Mouse (Mus musculus) kidney, embryonic 15.5 days (tissue): ENCODE measurements around the gene Golga5. TPM values are rescaled to one million over a fixed set of nuclear protein-coding genes. Genes with fewer than 3 reads are reported as not detected.

ENCODE experiments used
- ATAC-seq: fragments of 200-750 bp; cut with Nextera tagmentation; replicated peaks from 2 replicates; pipeline ENCODE4 v1.8.0; 2017; ENCODE audit warnings: moderate TSS enrichment; ENCODE audit not compliant: low FRiP score
- H3K27ac ChIP-seq: fragments of 300-500 bp; sonication (generic); 2 replicates; pipeline ENCODE4 v1.5.1; 2015; ENCODE audit warnings: mild to moderate bottlenecking, inconsistent platforms
- H3K27me3 ChIP-seq: fragments of 300-500 bp; sonication (generic); 2 replicates; pipeline ENCODE4 v1.6.1; 2015; ENCODE audit warnings: inconsistent platforms
- H3K36me3 ChIP-seq: fragments of 300-500 bp; sonication (generic); 2 replicates; pipeline ENCODE4 v1.6.1; 2015; ENCODE audit warnings: inconsistent platforms
- H3K4me1 ChIP-seq: fragments of 300-500 bp; sonication (generic); 2 replicates; pipeline ENCODE4 v1.6.1; 2015; ENCODE audit warnings: inconsistent platforms
- H3K4me2 ChIP-seq: fragments of 300-500 bp; sonication (generic); 2 replicates; pipeline ENCODE4 v1.6.1; 2015; ENCODE audit warnings: moderate library complexity, mild to moderate bottlenecking, inconsistent platforms
- H3K4me3 ChIP-seq: fragments of 300-500 bp; sonication (generic); replicated peaks from 2 replicates; pipeline ENCODE4 v1.5.1; 2015; ENCODE audit warnings: mild to moderate bottlenecking, inconsistent platforms
- H3K9ac ChIP-seq: fragments of 300-500 bp; sonication (generic); 2 replicates; pipeline ENCODE4 v1.6.1; 2015; ENCODE audit warnings: mild to moderate bottlenecking, inconsistent platforms
- H3K9me3 ChIP-seq: fragments of 300-500 bp; sonication (generic); replicated peaks from 2 replicates; pipeline ENCODE4 v1.6.1; 2016; ENCODE audit warnings: inconsistent platforms
- WGBS: fragments of 180-500 bp; shearing (Covaris S2); methylation state at CpG from one replicate; pipeline ENCODE4 v1.1.7; 2015; ENCODE audit warnings: mixed read lengths; 5-methylcytosine and 5-hydroxymethylcytosine counted together
- polyA plus RNA-seq: library from polyadenylated mRNA; unstranded; fragments of >200 nt; fragmentation: Nextera tagmentation; extraction: Ambion mirVana; gene quantifications from 2 replicates; pipeline ENCODE4 v1.2.1, GENCODE M21; 2015

The Golga5 gene
- polyA plus RNA-seq, 1 experiment from 2014 or later, result 38.5 TPM

DNA sequence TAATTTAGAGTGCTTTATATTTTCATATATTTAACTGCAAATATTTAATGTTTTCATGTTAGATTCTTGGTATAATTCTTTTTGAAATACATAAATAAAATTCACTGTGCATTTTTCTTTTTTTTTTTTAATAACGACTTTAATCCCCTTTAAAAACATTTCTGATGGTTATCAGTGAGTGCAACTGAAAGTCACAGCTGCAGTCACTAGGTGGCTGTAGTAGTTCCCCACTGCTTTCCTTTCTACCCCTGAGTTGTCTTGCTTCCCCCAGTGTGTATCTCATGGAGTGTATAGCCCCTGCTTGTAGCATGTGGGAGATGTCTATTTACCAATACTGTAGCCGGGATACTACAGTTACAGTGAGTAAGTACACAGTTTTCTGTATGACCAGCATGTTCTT is 29.0 kb downstream of the Golga5 start:
- H3K9ac ChIP-seq, result no peak overlapping the region
- no peak for ATAC-seq
- peak overlapping the region; percentile 73; the same call in 1 of the 2 replicates for H3K27ac ChIP-seq
- peaks cover 12% of the 10 kb centered on the region for H3K4me1 ChIP-seq
- no peaks in the 10 kb centered on the region for H3K9me3 ChIP-seq
- no peak overlapping the region for H3K4me2 ChIP-seq
- peaks cover 48% of the 10 kb centered on the region for H3K36me3 ChIP-seq
- WGBS, result 84% methylated on average over 2 of the region's 2 CpGs
- no peak overlapping the region for H3K4me3 ChIP-seq
- H3K27me3 ChIP-seq, result no peaks in the 10 kb centered on the region

DNA sequence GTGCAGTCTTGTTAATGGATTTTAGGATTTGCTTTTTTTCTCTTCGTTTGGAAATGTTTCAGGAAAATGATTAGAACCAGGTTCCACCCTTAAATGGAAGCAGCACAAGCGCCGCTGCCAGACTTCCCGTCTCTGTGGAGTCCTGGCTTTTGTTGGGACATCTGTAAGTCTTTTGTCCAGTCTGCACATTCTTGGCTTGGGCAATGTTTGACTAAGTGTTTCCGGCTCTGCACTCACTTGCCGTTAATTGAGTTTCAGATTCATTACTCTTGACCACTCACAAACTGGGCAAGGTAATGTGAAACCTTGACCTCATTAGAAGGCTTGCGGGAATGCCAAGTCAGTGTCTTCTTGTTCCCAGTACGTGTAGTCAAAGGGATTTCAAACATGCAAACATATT is 29.8 kb downstream of the Golga5 start:
- peak; percentile 80 for ATAC-seq
- WGBS, result 45% methylated on average over 8 of the region's 8 CpGs
- Histone ChIP-seq H3K27me3 (no peaks in the 10 kb centered on the region), H3K4me3 (no peak overlapping the region), H3K36me3 (peaks cover 40% of the 10 kb centered on the region), H3K27ac (peak overlapping the region; percentile 73), H3K9ac (no peak overlapping the region), H3K9me3 (no peaks in the 10 kb centered on the region), H3K4me1 (peaks cover 12% of the 10 kb centered on the region), H3K4me2 (no peak overlapping the region)

DNA sequence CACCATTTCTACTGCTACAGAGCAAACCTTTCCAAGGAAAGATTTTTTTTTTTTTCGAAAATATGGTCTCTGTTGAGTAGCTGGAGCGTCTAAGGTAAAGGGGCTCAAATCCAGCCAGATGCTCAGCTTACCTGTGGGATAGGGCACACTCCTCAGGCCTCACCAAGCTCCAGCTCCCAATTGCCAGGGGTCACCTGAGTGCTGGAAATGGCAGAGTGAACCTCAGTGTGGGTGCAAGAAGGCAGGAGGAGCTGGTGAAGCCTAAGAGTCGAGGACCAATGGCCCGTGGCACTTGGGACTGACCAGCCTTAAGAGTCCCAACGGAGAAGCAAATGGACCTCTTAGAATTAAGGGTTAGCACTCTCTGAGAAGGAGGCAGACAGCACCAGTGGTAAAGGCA is 30.3 kb downstream of the Golga5 start:
- WGBS, result 74% methylated on average over 5 of the region's 5 CpGs

DNA sequence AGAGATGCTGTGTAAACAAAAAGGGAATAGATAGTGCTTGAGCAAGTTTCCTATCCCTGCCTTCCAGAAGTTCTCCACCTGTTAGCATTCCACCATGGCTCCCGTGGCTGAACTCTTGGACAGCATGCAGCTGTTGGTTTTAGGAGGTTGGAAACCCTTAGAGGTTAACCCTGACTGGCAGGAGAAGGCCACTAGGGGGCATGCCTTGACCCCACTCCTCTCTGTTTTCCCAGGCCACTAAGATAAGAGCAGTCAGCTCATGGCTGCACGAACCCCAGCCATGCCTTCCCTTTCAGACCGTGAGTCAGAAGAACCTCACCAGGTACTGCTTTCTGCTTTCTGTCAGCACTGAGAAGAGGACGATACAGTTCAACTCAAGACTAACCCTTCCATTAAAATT is 30.8 kb downstream of the Golga5 start:
- peaks cover 35% of the 10 kb centered on the region for H3K36me3 ChIP-seq
- ATAC-seq, result 0 out of 2 replicates have a peak, but pooled peaks have one; percentile 44
- no peak overlapping the region for H3K4me3 ChIP-seq
- no peak overlapping the region for H3K4me2 ChIP-seq
- no peak overlapping the region for H3K9ac ChIP-seq
- H3K9me3 ChIP-seq, result no peaks in the 10 kb centered on the region
- WGBS, result 59% methylated on average over 4 of the region's 4 CpGs
- peaks cover 12% of the 10 kb centered on the region for H3K4me1 ChIP-seq
- H3K27me3 ChIP-seq, result no peaks in the 10 kb centered on the region
- peak overlapping the region; percentile 73 for H3K27ac ChIP-seq

More for the DNA sequence above, 30.3 kb downstream of the Golga5 start:
- H3K4me1 ChIP-seq, result peaks cover 12% of the 10 kb centered on the region
- H3K4me3 ChIP-seq, result no peak overlapping the region
- no peaks in the 10 kb centered on the region for H3K9me3 ChIP-seq
- H3K9ac ChIP-seq, result no peak overlapping the region
- ATAC-seq, result 0 out of 2 replicates have a peak, but pooled peaks have one; percentile 19
- no peaks in the 10 kb centered on the region for H3K27me3 ChIP-seq
- H3K4me2 ChIP-seq, result no peak overlapping the region
- peak overlapping the region; percentile 73 for H3K27ac ChIP-seq
- H3K36me3 ChIP-seq, result peaks cover 35% of the 10 kb centered on the region

DNA sequence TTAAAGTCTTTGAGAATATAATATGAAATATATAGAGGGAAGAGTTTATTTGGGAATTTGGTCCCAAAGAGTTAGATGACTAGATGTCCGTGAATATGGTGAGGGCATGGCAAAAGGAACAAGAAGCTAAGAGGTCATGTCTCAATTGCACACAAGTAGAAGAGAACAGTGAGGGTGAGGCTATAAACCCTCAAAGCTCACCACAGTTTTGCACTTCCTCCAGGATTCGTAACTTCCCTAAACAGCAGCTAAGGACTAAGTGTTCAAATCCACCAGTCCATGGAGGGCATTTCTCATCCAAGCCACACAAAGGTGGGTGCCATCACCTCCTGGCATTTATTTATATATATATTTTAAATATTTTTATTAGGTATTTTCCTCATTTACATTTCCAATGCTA is 32.1 kb downstream of the Golga5 start:
- H3K36me3 ChIP-seq, result peaks cover 26% of the 10 kb centered on the region
- no peaks in the 10 kb centered on the region for H3K27me3 ChIP-seq
- H3K9ac ChIP-seq, result no peak overlapping the region
- H3K4me1 ChIP-seq, result peaks cover 12% of the 10 kb centered on the region
- no peak overlapping the region for H3K4me2 ChIP-seq
- no peaks in the 10 kb centered on the region for H3K9me3 ChIP-seq
- ATAC-seq, result no peak
- no peak overlapping the region for H3K4me3 ChIP-seq
- H3K27ac ChIP-seq, result no peak overlapping the region
- 89% methylated on average over 2 of the region's 2 CpGs for WGBS

DNA sequence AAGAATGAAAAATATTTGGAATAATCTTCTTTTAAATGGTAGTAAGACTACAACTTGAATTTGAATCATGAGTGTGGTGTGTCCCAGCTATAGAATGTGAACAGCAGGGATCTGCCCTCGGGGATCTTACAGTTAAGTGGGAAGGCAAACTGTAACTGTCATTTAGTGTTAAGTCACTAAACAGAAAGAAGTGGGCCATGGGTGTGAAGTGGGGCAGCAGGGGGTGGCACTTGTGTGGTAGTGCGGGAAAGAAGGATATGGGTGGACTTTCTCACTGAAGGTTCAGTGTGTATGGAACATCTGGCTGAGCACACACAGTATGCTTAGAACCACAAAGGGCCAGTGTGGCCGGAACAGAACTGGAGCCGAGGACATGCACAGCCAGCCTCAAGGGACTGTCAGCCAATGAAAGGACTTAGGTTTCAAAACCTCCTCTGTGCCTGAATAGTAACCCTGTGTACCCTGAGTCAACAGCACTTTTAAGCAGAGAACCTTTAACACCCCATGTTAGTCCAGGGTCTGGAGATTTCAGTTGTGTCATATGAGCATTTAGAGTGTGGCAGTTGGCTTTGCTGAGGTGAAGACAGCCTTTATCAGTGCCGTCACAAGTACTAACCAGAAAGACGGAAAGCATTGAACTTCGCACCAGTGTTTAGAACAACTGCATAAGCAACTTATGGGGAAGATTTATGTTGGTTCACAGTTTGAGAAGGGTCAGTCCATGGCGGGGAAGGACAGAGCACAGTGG is 33.1 kb downstream of the Golga5 start:
- Histone ChIP-seq H3K4me3 (no peak overlapping the region), H3K9ac (no peak overlapping the region), H3K36me3 (peaks cover 17% of the 10 kb centered on the region), H3K27ac (no peak overlapping the region), H3K4me2 (no peak overlapping the region), H3K9me3 (no peaks in the 10 kb centered on the region), H3K4me1 (peaks cover 12% of the 10 kb centered on the region), H3K27me3 (no peaks in the 10 kb centered on the region)
- 76% methylated on average over 8 of the region's 8 CpGs for WGBS
- no peak for ATAC-seq

DNA sequence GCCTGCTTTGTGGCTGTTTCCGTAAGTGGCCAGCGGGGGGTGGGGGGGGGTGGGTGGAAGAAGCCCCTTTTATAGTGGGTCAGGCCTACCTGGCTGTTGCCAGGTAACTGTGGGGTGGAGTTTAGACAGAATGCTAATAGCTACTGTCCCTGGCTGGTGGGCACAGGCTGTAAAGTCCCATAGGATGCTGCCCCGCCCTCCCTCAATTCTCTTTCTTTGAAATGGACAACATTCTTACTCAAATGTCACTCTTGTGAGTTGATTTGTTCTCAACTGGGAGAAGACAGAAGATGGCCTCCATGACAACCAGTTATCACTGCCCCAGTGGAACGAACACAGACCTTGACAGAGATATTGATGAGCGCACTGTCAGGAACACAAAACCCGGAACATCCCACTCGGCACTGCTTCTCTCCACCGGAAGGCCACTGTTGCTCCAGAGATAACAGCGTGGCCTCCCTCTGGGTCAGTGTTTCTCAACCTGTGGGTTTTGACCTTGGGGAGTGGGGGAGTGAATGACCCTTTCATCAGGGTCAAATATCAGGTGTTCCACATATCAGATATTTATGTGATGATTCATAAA is 36.3 kb downstream of the Golga5 start:
- H3K4me2 ChIP-seq, result no peak overlapping the region
- WGBS, result 49% methylated on average over 9 of the region's 9 CpGs
- H3K36me3 ChIP-seq, result no peaks in the 10 kb centered on the region
- H3K27me3 ChIP-seq, result no peaks in the 10 kb centered on the region
- H3K4me1 ChIP-seq, result no peaks in the 10 kb centered on the region
- H3K4me3 ChIP-seq, result no peak overlapping the region
- no peak for ATAC-seq
- no peak overlapping the region for H3K9ac ChIP-seq
- H3K9me3 ChIP-seq, result no peaks in the 10 kb centered on the region
- no peak overlapping the region for H3K27ac ChIP-seq

DNA sequence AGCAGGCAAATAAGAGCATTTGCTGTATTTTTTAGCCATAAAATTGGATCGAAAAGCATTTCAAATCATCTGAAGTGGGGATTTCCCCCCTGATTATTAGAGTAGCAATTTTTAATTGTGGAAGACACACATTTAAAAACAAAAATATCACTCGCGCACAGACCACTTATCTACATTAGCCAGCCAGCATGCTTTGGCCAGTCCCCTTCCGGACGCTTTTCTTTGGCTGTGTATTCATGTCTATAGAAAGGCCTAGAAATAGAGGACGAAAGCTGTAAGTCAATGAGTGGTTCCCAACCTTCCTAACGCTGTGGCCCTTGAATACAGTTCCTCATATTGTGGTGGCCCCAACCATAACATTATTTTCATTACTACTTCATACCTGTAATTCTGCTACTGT is 37.0 kb downstream of the Golga5 start:
- no peak for ATAC-seq
- Histone ChIP-seq H3K9me3 (no peaks in the 10 kb centered on the region), H3K36me3 (no peaks in the 10 kb centered on the region), H3K9ac (no peak overlapping the region), H3K4me2 (no peak overlapping the region), H3K27me3 (no peaks in the 10 kb centered on the region), H3K4me3 (no peak overlapping the region), H3K4me1 (no peaks in the 10 kb centered on the region), H3K27ac (no peak overlapping the region)
- WGBS, result 95% methylated on average over 7 of the region's 7 CpGs

DNA sequence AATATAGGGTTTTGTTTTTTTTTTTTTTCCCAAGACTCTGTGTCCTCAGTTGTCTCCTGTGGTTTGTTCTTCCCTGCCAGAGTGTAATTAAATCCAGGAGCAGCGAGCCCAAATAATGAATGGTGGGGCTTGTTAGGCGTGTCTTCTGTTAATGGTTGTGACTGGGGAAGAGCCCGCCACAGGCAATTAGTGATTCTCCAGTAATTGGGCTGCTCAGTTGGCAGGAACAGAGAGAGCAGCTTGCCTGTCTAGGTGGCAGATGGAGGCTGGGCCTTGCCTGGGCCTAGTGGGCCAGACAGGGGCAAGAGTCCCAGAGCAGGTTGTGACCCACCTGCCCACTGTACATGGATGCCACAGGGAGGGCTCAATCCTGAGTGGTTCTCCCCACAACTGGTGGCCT is 42.4 kb downstream of the Golga5 start:
- no peak overlapping the region for H3K9ac ChIP-seq
- H3K27me3 ChIP-seq, result no peaks in the 10 kb centered on the region
- H3K36me3 ChIP-seq, result no peaks in the 10 kb centered on the region
- no peaks in the 10 kb centered on the region for H3K9me3 ChIP-seq
- no peak overlapping the region for H3K4me2 ChIP-seq
- WGBS, result 16% methylated on average over 3 of the region's 3 CpGs
- no peaks in the 10 kb centered on the region for H3K4me1 ChIP-seq
- ATAC-seq, result no peak
- H3K27ac ChIP-seq, result no peak overlapping the region
- no peak overlapping the region for H3K4me3 ChIP-seq

DNA sequence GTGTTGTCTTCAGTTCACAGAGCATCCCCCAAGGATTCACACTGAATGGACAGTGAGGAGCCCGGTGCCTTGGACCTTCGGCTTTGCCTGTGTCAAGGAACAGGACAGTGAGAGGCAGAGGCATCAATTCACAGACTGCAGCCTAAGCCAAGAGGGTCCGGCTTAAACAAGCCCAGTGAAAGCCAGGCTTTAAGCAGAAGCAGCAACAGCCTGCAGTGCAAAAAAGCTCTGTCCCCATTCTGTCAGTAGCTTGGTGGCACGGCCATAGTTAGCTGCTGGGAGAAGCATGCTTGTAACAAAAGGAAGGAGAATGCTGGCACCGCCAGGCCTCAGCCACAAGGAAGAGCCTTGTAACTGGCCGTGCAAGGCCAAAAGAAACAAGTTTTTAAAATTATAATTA is 45.2 kb downstream of the Golga5 start:
- Histone ChIP-seq H3K27me3 (no peaks in the 10 kb centered on the region), H3K9me3 (no peaks in the 10 kb centered on the region), H3K36me3 (no peaks in the 10 kb centered on the region), H3K9ac (no peak overlapping the region), H3K4me1 (no peaks in the 10 kb centered on the region), H3K4me2 (no peak overlapping the region), H3K4me3 (no peak overlapping the region), H3K27ac (no peak overlapping the region)
- no peak for ATAC-seq
- WGBS, result 82% methylated on average over 6 of the region's 6 CpGs

DNA sequence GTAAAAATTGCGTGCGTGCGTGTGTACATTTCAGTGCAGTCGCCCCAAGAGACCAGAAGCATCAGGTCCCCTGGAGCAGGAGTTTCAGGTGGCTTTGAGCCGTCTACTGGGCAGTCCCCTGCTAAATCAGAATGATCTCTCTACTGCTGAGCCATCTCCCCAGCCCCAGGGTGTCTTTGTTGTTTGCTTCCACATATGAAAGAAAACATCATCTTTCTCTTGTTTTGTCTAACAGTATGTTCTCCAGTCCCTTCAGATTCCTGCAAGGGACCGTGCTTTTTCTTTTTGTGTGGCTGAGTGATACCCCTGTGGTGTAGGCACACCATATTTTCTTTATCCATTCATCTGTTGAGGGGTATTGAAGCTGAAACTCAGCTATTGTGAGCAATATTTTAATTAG is 45.8 kb downstream of the Golga5 start:
- Histone ChIP-seq H3K4me3 (no peak overlapping the region), H3K4me1 (no peaks in the 10 kb centered on the region), H3K9ac (no peak overlapping the region), H3K36me3 (no peaks in the 10 kb centered on the region), H3K27me3 (no peaks in the 10 kb centered on the region), H3K4me2 (no peak overlapping the region), H3K9me3 (no peaks in the 10 kb centered on the region), H3K27ac (no peak overlapping the region)
- no peak for ATAC-seq
- WGBS, result 89% methylated on average over 6 of the region's 6 CpGs

DNA sequence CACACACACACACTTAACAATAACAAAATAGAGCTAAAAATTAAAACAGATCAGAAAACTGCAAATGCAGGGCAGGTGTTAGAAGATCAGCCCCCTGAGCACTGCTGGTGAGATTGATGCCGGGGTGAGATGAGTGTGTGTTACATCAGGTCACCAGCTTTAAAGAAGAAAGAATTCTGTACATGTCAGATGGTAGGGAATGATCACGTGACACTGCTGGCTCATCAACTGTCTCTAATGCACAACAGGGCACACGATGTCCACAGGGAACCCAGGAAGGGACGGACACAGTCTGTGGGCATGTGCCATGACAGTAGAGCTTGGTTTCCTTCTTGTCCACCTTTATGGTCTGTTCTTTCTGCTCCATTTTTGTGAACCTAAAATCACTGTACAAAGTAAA is 47.2 kb downstream of the Golga5 start:
- ATAC-seq, result no peak
- Histone ChIP-seq H3K27ac (no peak overlapping the region), H3K4me3 (no peak overlapping the region), H3K9me3 (no peaks in the 10 kb centered on the region), H3K27me3 (no peaks in the 10 kb centered on the region), H3K4me2 (no peak overlapping the region), H3K4me1 (no peaks in the 10 kb centered on the region), H3K9ac (no peak overlapping the region), H3K36me3 (no peaks in the 10 kb centered on the region)
- WGBS, result 84% methylated on average over 4 of the region's 4 CpGs
